Mouse (Mus musculus) midbrain, embryonic 16.5 days (tissue): ENCODE results near the gene Afdn. TPM values are rescaled to one million over a fixed set of nuclear protein-coding genes. Genes with fewer than 3 reads are reported as not detected.
"Not testable (repeated sequence)": the region's sequence is repeated elsewhere in the genome, so short reads cannot be mapped to it uniquely, and the experiment has no call there.

Experiments
- ATAC-seq: fragments of 200-750 bp; cut with Nextera tagmentation; 2 replicates; pipeline ENCODE4 v1.8.0; 2017; ENCODE audit warnings: moderate TSS enrichment
- H3K27ac ChIP-seq: fragments of 300-500 bp; sonication (generic); 2 replicates; pipeline ENCODE4 v1.5.1; 2014; ENCODE audit warnings: mild to moderate bottlenecking, low read length, mixed read lengths
- H3K27me3 ChIP-seq: fragments of 300-500 bp; sonication (generic); 2 replicates; pipeline ENCODE4 v1.6.1; 2014; ENCODE audit warnings: low read depth, low read length, mixed read lengths; ENCODE audit not compliant: control insufficient read depth, insufficient read depth
- H3K36me3 ChIP-seq: fragments of 300-500 bp; sonication (generic); 2 replicates; pipeline ENCODE4 v1.6.1; 2014; ENCODE audit warnings: mild to moderate bottlenecking, low read length, moderate library complexity, mixed read lengths; ENCODE audit not compliant: control insufficient read depth, insufficient read depth
- H3K4me1 ChIP-seq: fragments of 300-500 bp; sonication (generic); 2 replicates; pipeline ENCODE4 v1.6.1; 2014; ENCODE audit warnings: mild to moderate bottlenecking, low read length, mixed read lengths; ENCODE audit not compliant: control insufficient read depth, insufficient read depth
- H3K4me2 ChIP-seq: fragments of 300-500 bp; sonication (generic); 2 replicates; pipeline ENCODE4 v1.6.1; 2014; ENCODE audit warnings: mild to moderate bottlenecking, low read length, mixed read lengths
- H3K4me3 ChIP-seq: fragments of 300-500 bp; sonication (generic); 2 replicates; pipeline ENCODE4 v1.5.1; 2014; ENCODE audit warnings: low read depth, mild to moderate bottlenecking, low read length, moderate library complexity, mixed read lengths
- H3K9ac ChIP-seq: fragments of 300-500 bp; sonication (generic); 2 replicates; pipeline ENCODE4 v1.6.1; 2014; ENCODE audit warnings: low read depth, low read length, mixed read lengths
- H3K9me3 ChIP-seq: fragments of 300-500 bp; sonication (generic); replicated peaks from 2 replicates; pipeline ENCODE4 v1.6.1; 2014; ENCODE audit warnings: mild to moderate bottlenecking, low read length, mixed read lengths; ENCODE audit not compliant: control insufficient read depth, poor library complexity, severe bottlenecking
- WGBS: fragments of 180-500 bp; shearing (Covaris S2); extraction: QIAGEN DNeasy Blood & Tissue Kit; methylation state at CpG from one replicate; pipeline ENCODE4 v1.1.7; 2014; 5-methylcytosine and 5-hydroxymethylcytosine counted together
- polyA plus RNA-seq: library from polyadenylated mRNA; unstranded; fragments of >200 nt; fragmentation: Nextera tagmentation; extraction: Ambion mirVana; gene quantifications from 2 replicates; pipeline ENCODE4 v1.2.1, GENCODE M21; 2015

Afdn gene
- polyA plus RNA-seq, 1 experiment from 2014 or later: 118 TPM

DNA sequence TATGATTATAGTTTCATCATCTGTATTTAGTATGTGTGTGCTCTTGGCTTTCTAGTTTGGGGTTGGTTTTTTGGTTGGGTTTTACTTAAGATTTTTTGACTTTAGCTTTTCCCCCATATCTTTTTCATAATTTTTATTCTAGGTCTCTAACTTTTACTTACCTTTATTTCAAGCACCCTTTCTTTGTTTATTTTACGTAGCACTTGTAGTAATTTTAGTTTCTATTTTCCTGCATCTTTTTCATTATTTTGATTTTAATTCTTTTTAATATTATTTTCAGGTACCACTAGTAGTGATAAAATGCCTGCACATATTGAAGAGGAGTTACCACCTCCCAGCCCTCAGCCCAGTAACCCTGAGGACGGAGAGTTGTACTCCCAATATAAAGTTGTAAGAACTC lies 187.7 kb downstream of the Afdn start, which contains the start of gene Gm7168:
Gene Gm7168 (plus strand): TSS at position 301 of the 400 bp plus-strand sequence.
- H3K36me3 ChIP-seq, H3K4me1 ChIP-seq, H3K9me3 ChIP-seq, H3K9ac ChIP-seq, H3K27me3 ChIP-seq, H3K27ac ChIP-seq, H3K4me3 ChIP-seq, H3K4me2 ChIP-seq, ATAC-seq: not testable (repeated sequence)
- WGBS: 75% methylated on average over 1 of the region's 2 CpGs

GRCm38 (mm10) chr17:13951570-13951969 lies 191.2 kb downstream of the Afdn start:
- H3K9ac ChIP-seq, H3K4me3 ChIP-seq, H3K27me3 ChIP-seq, ATAC-seq, H3K27ac ChIP-seq, H3K9me3 ChIP-seq, H3K4me1 ChIP-seq, H3K36me3 ChIP-seq, H3K4me2 ChIP-seq: not testable (repeated sequence)
- 87% methylated on average over 1 of the region's 1 CpGs for WGBS

Other genes starting within 250 kb of the Afdn start
- 15.5 and 16.7 TPM in 2 replicates for gene Tcte2, start 1.3 kb downstream of the Afdn start, polyA plus RNA-seq
- gene Gm7168, start 187.8 kb downstream of the Afdn start, polyA plus RNA-seq: not detected in 2 replicates
- not detected in 2 replicates for gene Gm7356, start 243.2 kb downstream of the Afdn start, polyA plus RNA-seq